Mouse (Mus musculus): ENCODE data around the gene Ucp3.

DNA sequence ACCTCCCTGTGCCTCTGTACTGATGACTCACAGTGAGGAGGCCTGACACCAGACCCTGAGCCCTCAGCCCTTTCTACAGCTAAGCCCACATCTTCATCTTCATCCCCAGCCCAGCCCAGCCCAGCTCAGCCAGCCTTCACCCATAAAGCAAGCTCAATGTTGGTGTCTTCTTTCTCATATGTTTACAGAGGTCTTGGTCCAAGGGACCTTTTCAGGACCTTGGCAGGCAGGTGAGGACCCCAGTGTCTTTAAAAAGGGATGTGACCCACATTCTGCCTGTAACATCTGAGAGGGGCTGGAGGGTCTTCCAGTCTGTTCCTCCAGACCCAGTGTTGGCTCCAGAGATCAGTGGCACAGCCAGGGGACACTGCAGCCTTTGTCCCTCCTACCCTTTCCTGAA, 26.7 kb downstream of the Ucp3 start:
- TF ChIP-seq CTCF (IDR thresholded peaks at IDR 0.05; ENCODE audit: low read depth, low read length) = no peak
- no peak for TF ChIP-seq POLR2A (IDR thresholded peaks at IDR 0.05; ENCODE audit: extremely low read depth, insufficient read depth, low read length)
